Mouse (Mus musculus): ENCODE data around the gene Coro6.

The Coro6 gene

DNA sequence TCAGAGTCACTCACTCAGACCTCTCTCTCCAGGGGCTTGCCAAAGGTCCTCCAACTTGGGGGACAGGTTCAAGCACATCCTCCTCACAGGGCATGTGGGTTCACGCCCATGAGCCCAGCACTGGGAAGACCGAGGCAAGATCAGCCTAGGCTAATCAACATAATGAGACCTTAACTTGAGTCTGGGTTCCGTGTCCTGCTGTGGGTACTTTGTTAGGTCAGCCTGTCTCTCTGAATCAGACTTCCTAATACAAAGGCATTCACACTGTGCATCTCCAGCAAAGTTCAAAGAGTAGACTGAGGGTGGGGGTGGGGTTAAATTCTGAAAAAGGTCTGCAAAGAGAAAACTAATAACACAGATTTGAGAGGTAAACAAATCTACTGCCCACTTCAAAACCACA lies 2.9 kb downstream of the Coro6 start:
- no peak for DNase-seq (ENCODE audit: low spot score)

- DNase-seq (ENCODE audit: low spot score): no peak
These were observed 4.3 kb downstream of the Coro6 start for GRCm38 (mm10) chr11:77466544-77466943.

DNA sequence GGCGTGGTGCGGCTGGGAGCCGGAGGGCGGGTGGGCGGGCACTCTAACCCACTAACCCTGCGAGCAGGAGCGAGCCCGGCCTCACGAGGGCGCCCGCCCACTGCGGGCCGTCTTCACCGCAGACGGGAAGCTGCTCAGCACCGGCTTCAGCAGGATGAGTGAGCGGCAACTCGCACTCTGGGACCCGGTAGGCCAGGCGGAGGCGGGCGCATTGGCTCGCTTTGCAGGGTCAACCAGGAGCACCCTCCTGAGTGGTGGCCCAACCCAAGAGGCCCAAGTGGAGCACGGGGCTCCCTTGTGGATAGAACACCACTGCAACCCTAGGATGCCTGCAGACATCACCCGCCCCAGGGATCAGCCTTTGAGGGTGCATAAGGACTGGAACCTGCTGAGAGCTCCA lies 4.9 kb downstream of the Coro6 start:
- peak; percentile 63 for DNase-seq (ENCODE audit: low spot score)

DNA sequence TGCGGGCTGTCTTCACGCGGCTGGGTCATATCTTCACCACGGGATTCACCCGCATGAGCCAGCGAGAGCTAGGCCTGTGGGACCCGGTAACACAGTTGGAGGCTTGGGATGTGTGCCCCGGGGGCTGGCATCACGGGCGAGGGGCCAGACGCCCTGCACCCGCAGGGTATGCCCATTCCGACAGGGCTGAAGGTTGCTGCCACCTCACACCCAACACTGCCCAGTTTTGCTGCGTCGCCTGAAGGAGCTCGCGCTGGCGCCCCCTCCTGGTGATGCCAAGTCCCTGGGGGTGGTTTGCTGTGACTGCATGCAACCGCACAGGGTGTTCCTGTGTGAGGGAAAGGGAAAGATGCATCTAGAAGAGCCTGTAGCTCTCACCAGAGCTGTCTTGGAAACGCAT lies 5.6 kb downstream of the Coro6 start:
- DNase-seq (ENCODE audit: low spot score): peak; percentile 73

- DNase-seq (ENCODE audit: low spot score): no peak
These were observed 6.2 kb downstream of the Coro6 start for GRCm38 (mm10) chr11:77468397-77468796.

DNA sequence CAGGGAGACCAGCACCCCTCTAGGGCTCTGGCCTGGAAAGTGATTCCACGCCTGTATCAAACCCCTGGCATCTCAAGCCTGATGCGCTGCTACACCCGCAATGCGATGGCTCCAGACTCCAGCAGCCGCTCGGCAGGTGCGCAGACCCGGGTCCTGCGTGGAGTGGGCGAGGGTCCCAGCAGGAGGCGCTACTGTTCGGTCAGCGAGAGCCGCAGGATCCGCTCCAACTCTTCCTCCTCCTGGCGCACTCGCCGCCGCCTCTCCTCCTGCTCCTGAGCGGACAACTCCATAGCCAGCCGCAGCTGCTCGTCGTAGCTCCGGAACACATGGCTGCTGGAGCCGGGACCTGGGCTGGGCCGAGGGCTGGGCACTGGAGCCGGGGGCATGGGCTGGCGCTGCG lies 9.2 kb downstream of the Coro6 start:
- DNase-seq (ENCODE audit: low spot score): no peak

DNA sequence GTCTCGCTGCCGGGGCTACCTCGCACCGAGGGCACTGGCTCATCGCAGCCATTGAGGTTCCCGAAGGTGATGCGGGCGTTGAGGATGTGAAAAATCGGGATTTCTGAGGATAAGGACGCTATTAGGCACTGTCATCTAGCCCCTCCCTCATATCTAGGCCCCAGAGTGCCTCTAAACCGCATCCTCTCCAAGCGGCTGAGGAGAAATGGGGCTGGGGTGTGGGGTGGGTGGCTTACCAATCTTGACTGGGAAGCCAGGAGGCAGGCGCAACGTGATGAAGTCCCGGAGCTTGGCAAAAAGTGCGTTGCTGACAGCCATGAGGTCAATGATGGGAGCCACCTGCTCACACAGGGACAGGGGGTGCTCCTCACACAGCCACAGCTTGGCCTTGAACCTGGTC lies 10.6 kb downstream of the Coro6 start:
- no peak for DNase-seq (ENCODE audit: low spot score)

DNA sequence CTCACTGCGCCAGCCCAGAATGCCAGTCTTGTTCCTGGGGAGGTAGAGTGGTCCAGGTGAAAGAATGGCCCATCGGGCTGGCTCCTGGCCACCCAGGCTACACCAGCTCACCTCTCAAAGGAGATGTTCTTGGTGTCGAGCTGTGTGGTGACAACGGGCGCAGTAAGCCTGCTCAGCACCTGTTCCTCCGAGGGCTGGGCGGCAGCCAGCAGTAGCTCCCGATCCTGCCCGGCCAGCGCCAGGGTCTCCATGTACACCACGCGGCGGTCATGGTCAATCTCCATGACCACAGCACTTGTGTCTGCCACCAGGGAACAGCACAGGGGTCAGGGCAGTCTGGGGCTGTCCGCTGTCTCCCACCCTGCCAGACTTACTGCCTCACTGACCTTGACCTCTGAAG lies 14.0 kb downstream of the Coro6 start:
- DNase-seq (ENCODE audit: low spot score): no peak

DNA sequence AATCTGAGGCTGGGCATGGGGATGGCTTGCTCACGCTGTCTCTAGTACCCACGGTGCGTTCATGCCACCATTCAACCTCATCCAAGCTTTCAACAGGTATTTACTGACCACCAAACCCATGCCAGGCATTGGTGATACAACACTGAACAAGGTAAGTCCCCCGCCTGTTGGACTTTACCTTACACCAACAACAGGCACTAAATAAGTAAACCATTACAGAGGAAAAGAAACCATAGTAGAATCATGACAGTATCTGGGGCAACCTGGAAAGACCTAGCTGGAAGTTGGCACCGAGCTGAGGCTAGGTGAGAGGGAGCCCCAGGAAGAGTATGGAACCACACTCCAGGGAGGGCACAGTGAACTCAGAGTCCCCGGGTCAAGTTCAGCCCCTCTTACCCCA lies 14.7 kb downstream of the Coro6 start:
- DNase-seq (ENCODE audit: low spot score): no peak

DNA sequence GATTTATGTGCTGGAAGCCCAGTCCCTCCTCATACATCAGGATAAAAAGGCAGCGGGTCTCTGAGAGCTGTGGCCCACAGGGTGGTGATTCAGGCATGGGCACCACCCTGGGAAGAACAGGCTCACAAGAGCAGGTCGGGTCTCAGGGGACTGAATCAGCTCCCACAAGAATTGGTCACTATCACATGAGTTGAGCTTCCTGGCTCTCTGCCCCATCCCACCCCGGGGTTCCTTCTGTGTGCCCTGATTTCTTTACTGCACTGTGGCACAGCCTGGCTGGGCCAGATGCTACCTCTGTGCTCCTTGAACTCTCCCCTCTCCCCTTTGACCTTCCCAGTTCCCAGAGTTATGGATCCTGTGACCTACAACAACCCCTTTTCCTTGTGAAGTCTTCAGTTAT lies 20.8 kb downstream of the Coro6 start:
- DNase-seq (ENCODE audit: low spot score): no peak

DNA sequence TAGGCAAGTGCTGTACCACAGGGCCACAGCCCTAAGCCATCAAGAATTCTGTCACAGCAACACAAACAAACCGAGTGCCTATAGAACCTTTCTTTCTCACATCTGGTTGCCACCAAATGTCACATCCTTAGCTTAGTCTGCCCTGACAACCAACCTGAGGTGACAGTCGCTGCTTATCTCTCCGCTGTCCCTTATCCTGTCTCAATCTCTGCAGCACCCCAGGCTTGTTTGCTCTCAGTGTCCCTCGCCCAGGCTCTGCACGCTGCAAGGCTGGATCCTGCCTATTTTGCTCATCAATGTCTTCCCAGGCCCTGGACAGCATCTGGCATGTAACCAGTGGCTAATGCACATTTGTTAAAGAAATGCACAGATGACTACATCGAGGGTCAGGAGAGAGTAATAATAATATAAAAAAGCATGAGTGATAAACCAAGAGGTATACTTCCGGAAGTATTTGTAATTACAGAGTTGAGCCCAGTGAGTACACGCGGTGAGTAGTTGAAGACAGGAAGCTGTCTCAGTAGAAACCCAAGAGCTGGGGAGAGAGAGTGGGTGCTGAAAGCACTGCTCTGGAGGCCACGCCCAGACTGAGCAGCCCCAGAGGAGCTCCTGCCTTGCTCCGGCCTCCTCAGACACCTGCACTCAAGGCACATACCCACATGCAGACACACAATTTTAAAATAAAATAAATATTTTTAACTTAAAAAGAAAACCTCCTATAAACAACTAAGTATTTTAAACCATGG lies 21.5 kb downstream of the Coro6 start:
- DNase-seq (ENCODE audit: low spot score): no peak

DNA sequence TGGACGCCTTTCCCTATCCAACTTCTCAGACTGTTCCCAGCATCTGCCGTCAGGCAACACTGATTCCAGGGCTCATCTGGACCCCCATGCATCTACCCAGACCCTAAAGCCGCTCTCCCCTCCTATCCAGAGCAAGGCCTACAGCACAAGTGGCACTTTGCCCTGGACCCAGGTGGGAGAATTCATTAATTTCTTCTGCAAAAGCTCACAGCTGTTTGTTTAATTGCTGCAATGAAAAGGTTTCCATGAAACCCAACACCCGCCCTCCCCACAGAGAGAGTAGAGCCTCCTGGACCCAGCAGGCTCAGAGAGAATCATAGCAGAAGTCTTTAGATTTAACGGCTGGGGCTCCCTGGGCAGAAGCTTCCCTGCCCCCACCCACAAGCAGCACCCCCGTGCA lies 23.0 kb downstream of the Coro6 start:
- DNase-seq (ENCODE audit: low spot score): no peak

DNA sequence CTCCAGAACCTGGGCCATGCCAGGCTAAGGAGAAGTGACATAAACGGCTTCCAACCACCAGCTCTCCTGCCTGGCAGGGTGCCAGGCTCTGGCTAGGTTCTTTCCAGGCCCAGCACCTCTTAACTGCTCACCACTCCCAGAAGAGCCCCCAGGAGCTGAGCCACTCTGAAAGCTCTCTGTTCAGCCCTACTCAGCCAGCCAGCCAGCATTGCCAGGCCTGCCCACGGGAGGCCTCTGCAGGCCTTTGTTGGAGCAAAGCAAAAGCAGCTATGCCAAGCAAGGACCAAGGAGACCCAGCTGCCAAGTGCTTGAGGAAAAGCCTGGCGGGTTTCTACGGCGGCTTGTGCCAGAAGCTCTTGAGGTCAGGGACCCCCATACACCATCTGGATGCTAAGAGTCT lies 24.6 kb downstream of the Coro6 start:
- no peak for DNase-seq (ENCODE audit: low spot score)

GRCm38 (mm10) chr11:77488771-77489581 lies 26.8 kb downstream of the Coro6 start:
- peak; percentile 46 for DNase-seq (ENCODE audit: low spot score)

DNA sequence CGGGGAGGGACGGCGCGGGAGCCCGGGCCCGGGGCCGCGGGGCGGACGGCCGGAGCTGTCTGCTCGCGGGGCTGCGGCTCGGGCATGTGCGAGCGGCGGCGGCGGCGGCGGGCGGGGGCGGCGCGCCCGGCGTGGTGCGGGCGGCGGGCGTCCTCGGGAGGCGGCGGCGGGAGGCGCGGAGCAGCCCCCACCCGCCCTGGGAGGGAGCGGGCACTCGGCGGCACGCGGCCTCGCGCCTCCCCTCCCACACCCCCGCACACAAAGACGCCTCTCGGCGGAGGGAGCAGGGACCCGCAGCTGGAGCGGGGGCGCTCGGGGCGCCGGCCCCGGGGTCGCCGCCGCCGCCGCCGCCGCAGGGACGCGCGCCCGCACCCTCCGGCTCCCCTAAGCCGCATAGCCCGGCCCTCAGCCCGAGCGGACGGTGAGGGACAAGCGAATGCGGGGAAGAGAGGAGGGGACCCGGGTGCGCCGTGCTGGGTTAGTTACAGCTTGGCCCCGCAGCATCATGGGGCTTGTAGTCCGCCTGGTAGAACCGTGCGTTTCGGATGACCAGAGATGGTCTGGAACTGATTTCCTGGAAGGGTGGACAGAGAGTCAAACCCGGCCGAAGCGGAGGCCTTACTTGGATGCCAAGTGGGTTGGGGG lies 27.5 kb downstream of the Coro6 start, which contains the start of gene Ankrd13b:
Gene Ankrd13b (minus strand): TSS at position 88 of the 645 bp plus-strand sequence.
- peak; percentile 91 for DNase-seq (ENCODE audit: low spot score)

- no peak for DNase-seq (ENCODE audit: low spot score)
These were observed 28.2 kb downstream of the Coro6 start for GRCm38 (mm10) chr11:77490451-77490850.

DNA sequence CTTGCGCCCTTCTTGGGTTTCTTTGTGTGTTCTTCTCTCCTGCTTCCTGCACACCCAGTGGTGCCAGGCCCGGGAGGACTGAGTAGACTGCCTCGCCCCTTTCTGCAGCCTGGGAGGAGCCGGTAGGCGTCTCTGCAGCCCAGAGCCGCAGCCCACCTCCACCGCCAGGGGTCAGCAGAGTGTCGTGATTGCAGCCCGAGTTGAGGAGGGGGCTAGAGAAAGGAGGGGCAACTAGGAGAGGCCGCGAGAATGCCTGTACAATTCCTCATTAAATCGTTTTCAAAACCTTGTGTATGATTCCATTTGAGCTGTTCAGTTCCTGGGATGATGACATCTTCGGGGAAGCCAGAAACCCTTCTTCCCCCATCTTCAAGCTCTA lies 28.9 kb downstream of the Coro6 start:
- peak; percentile 98 for DNase-seq (ENCODE audit: low spot score)

DNA sequence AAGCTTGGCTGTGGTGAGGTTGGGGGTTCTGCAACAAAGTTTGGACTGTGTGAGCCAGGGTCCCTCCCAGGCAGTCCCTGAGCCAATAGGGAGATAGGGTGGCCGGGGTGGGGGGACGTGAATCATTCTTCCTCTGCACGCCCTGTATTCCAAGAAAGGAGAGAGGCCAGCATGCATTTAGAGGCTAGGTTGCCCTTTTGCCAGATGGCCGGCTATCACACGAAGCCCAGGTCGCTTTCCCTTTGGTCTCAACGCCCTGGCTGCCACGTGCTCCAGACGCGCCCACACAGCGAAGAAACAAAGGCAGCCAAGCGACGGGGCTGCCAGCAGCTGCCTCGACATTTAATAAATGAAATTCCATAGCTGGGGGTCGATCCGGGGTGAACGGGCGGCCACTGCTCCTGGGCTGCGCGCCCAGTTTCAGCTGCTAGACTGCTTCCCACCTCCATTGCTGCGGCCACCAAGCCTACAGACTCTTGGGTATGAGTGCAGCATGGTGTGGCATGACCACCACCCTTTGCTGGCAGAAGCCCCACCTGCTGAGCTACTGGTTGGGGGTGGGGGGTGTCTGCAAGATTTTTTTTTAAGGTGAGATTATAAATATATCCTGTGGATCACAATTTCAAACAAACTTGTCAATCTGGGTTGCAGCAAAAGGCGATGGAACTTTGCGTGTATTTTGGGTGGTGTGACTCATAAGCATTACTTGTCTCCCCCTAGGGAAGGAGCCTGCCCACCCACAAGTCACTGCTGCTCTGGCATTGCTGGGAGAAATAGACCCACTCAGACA lies 29.5 kb downstream of the Coro6 start:
- peak; percentile 90 for DNase-seq (ENCODE audit: low spot score)

- DNase-seq (ENCODE audit: low spot score): no peak
These were observed 30.2 kb downstream of the Coro6 start for GRCm38 (mm10) chr11:77492311-77492871.

- DNase-seq (ENCODE audit: low spot score): peak; percentile 94
These were observed 30.7 kb downstream of the Coro6 start for GRCm38 (mm10) chr11:77492911-77493332.

GRCm38 (mm10) chr11:77493512-77494343 lies 31.5 kb downstream of the Coro6 start, which contains the start of gene Git1:
Git1 (plus strand) TSS chr11:77493562.
- peak; percentile 44 for DNase-seq (ENCODE audit: low spot score)

All from embryo, embryonic 10.5 days (tissue).